Mouse (Mus musculus): ENCODE measurements at regions not wholly inside any gene's neighbourhood (a gene's known extent, or its start where the extent isn't known, plus 50 kb on each side); places are given as distances from the start of the nearest gene placed in this dataset.

GRCm38 (mm10) chr15:96883754-96884153 is 172.0 kb downstream of the Slc38a4 start:
- intact Hi-C loops (cut with DNase I): no loop called here
- DNase-seq (ENCODE audit: low spot score in 2 of 2): no peak

- DNase-seq (ENCODE audit: low spot score in 2 of 2): no peak
- intact Hi-C loops (cut with DNase I): no loop called here
Measured at GRCm38 (mm10) chr15:96882211-96882610, 173.5 kb downstream of the Slc38a4 start.

GRCm38 (mm10) chr15:96881519-96882170 is 174.1 kb downstream of the Slc38a4 start:
- intact Hi-C loops (cut with DNase I): no loop called here
- DNase-seq (ENCODE audit: low spot score in 2 of 2): no peak

- DNase-seq (ENCODE audit: low spot score in 2 of 2): no peak
- intact Hi-C loops (cut with DNase I): no loop called here
Measured at GRCm38 (mm10) chr15:96880066-96880465, 175.7 kb downstream of the Slc38a4 start.

- intact Hi-C loops (cut with DNase I): no loop called here
- no peak for DNase-seq (ENCODE audit: low spot score in 2 of 2)
Measured at GRCm38 (mm10) chr15:96878796-96879195, 177.0 kb downstream of the Slc38a4 start.

- intact Hi-C loops (cut with DNase I): no loop called here
- DNase-seq (ENCODE audit: low spot score in 2 of 2): no peak
Measured at GRCm38 (mm10) chr15:96877931-96878330, 177.8 kb downstream of the Slc38a4 start.

- intact Hi-C loops (cut with DNase I): no loop called here
- DNase-seq (ENCODE audit: low spot score in 2 of 2): peak in 1 of 2 experiments; percentile 4
Measured at GRCm38 (mm10) chr15:96877271-96877670, 177.7 kb upstream of the Slc38a2 start.

- DNase-seq (ENCODE audit: low spot score in 2 of 2): no peak
- intact Hi-C loops (cut with DNase I): no loop called here
Measured at GRCm38 (mm10) chr15:96874145-96874544, 174.6 kb upstream of the Slc38a2 start.

GRCm38 (mm10) chr15:96873562-96873961 is 174.0 kb upstream of the Slc38a2 start:
- DNase-seq (ENCODE audit: low spot score in 2 of 2): no peak
- intact Hi-C loops (cut with DNase I): no loop called here

GRCm38 (mm10) chr15:96873126-96873525 is 173.6 kb upstream of the Slc38a2 start:
- no peak for DNase-seq (ENCODE audit: low spot score in 2 of 2)
- intact Hi-C loops (cut with DNase I): no loop called here

- no peak for DNase-seq (ENCODE audit: low spot score in 2 of 2)
- intact Hi-C loops (cut with DNase I): no loop called here
Measured at GRCm38 (mm10) chr15:96867701-96868100, 168.2 kb upstream of the Slc38a2 start.

- intact Hi-C loops (cut with DNase I): no loop called here
Measured at GRCm38 (mm10) chr15:96865932-96866331, 166.4 kb upstream of the Slc38a2 start.

GRCm38 (mm10) chr15:96857709-96858108 is 158.2 kb upstream of the Slc38a2 start:
- intact Hi-C loops (cut with DNase I): no loop called here
- DNase-seq (ENCODE audit: low spot score in 2 of 2): no peak

More at GRCm38 (mm10) chr15:96865932-96866331, 166.4 kb upstream of the Slc38a2 start:
- no peak for DNase-seq (ENCODE audit: low spot score in 2 of 2)

GRCm38 (mm10) chr15:96851970-96852768 is 152.6 kb upstream of the Slc38a2 start:
- DNase-seq (ENCODE audit: low spot score in 2 of 2): peak in 1 of 2 experiments; percentile 8
- intact Hi-C loops (cut with DNase I): no loop called here

- peak in 1 of 2 experiments; percentile 12 for DNase-seq (ENCODE audit: low spot score in 2 of 2)
- intact Hi-C loops (cut with DNase I): no loop called here
Measured at GRCm38 (mm10) chr15:96848150-96848549, 148.6 kb upstream of the Slc38a2 start.

- DNase-seq (ENCODE audit: low spot score in 2 of 2): no peak
- intact Hi-C loops (cut with DNase I): no loop called here
Measured at GRCm38 (mm10) chr15:96845221-96845620, 145.7 kb upstream of the Slc38a2 start.

- DNase-seq (ENCODE audit: low spot score in 2 of 2): no peak
- intact Hi-C loops (cut with DNase I): no loop called here
Measured at GRCm38 (mm10) chr15:96844290-96844689, 144.8 kb upstream of the Slc38a2 start.

GRCm38 (mm10) chr15:96843589-96843988 is 144.1 kb upstream of the Slc38a2 start:
- intact Hi-C loops (cut with DNase I): no loop called here
- DNase-seq (ENCODE audit: low spot score in 2 of 2): no peak

GRCm38 (mm10) chr15:96842881-96843280 is 143.4 kb upstream of the Slc38a2 start:
- no peak for DNase-seq (ENCODE audit: low spot score in 2 of 2)
- intact Hi-C loops (cut with DNase I): no loop called here

GRCm38 (mm10) chr15:96836670-96837069 is 137.1 kb upstream of the Slc38a2 start:
- intact Hi-C loops (cut with DNase I): no loop called here
- no peak for DNase-seq (ENCODE audit: low spot score in 2 of 2)

- intact Hi-C loops (cut with DNase I): no loop called here
- DNase-seq (ENCODE audit: low spot score in 2 of 2): no peak
Measured at GRCm38 (mm10) chr15:96834862-96835261, 135.3 kb upstream of the Slc38a2 start.
